Mouse (Mus musculus) intestine, embryonic 15.5 days (tissue): ENCODE data around the gene Dnm1. TPM values are rescaled to one million over a fixed set of nuclear protein-coding genes. Genes with fewer than 3 reads are reported as not detected.
A peak's percentile ranks its signal among the peaks of the same experiment; 100 is the strongest.

Experiments
- ATAC-seq: fragments of 200-750 bp; cut with Nextera tagmentation; 2 replicates; pipeline ENCODE4 v1.8.0; 2017; ENCODE audit warnings: moderate TSS enrichment, moderate library complexity
- H3K27ac ChIP-seq: fragments of 300-500 bp; sonication (generic); 2 replicates; pipeline ENCODE4 v1.5.1; 2015; ENCODE audit warnings: mild to moderate bottlenecking, inconsistent platforms
- H3K27me3 ChIP-seq: fragments of 300-500 bp; sonication (generic); replicated peaks from 2 replicates; pipeline ENCODE4 v1.6.1; 2015; ENCODE audit warnings: inconsistent platforms
- H3K36me3 ChIP-seq: fragments of 300-500 bp; sonication (generic); 2 replicates; pipeline ENCODE4 v1.6.1; 2015; ENCODE audit warnings: inconsistent platforms
- H3K4me1 ChIP-seq: fragments of 300-500 bp; sonication (generic); replicated peaks from 2 replicates; pipeline ENCODE4 v1.6.1; 2015; ENCODE audit warnings: inconsistent platforms
- H3K4me2 ChIP-seq: fragments of 300-500 bp; sonication (generic); replicated peaks from 2 replicates; pipeline ENCODE4 v1.6.1; 2015; ENCODE audit warnings: mild to moderate bottlenecking, inconsistent platforms
- H3K4me3 ChIP-seq: fragments of 300-500 bp; sonication (generic); replicated peaks from 2 replicates; pipeline ENCODE4 v1.5.1; 2015; ENCODE audit warnings: inconsistent platforms
- H3K9ac ChIP-seq: fragments of 300-500 bp; sonication (generic); 2 replicates; pipeline ENCODE4 v1.6.1; 2015; ENCODE audit warnings: inconsistent platforms
- H3K9me3 ChIP-seq: fragments of 300-500 bp; sonication (generic); 2 replicates; pipeline ENCODE4 v1.6.1; 2016; ENCODE audit warnings: inconsistent platforms
- WGBS: fragments of 180-500 bp; shearing (Covaris S2); methylation state at CpG from one replicate; pipeline ENCODE4 v1.1.7; 2015; 5-methylcytosine and 5-hydroxymethylcytosine counted together
- polyA plus RNA-seq: library from polyadenylated mRNA; unstranded; fragments of >200 nt; fragmentation: Nextera tagmentation; extraction: Ambion mirVana; gene quantifications from 2 replicates; pipeline ENCODE4 v1.2.1, GENCODE M21; 2015

The Dnm1 gene
- polyA plus RNA-seq, 1 experiment from 2014 or later = 12.2 TPM

DNA sequence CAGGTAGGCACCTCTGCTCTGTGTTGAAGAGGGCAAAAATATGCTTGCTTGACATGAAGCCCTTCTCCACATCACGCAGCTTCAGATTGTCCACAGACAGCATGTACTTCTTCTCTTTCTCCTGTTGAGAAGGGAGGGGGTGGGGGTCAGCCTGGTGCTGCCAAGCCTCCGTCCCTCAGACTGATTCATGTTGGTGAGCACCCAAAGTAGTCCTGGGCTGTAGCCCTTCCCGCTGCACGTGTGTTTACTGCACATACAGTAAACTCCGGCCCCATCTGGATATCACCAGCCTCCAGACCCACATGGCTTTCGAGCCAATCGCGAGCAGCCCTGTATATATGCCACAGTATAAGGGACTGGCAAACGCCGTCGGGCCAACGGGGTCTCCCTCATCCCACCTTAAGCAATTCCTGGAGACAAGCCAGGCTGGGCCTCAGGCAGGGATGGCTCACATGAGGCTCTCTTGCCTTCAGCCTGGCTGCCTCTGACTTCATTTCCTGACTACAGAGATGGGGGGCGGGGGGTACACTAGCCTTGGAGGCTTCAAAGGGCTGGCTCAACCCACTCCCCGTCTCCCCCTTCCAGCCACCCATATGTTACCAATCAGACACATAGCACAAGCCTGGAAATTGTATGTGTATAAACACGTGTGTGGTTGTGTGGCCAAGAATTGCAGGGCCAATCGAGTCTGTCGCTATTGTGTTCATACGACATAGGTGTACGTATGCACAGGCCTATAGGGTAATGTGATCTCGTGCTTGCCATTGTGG is 36.1 kb downstream of the Dnm1 start:
- Histone ChIP-seq H3K4me2 (no peak overlapping the region), H3K4me1 (peaks cover 60% of the 10 kb centered on the region), H3K36me3 (0 out of 2 replicates have a peak, but pooled peaks cover 3% of the 10 kb centered on the region), H3K27me3 (no peaks in the 10 kb centered on the region), H3K27ac (peak overlapping the region; percentile 91), H3K9ac (0 out of 2 replicates have a peak overlapping the region, but pooled peaks have one; percentile 18), H3K9me3 (no peaks in the 10 kb centered on the region), H3K4me3 (no peak overlapping the region)
- no peak for ATAC-seq
- 40% methylated on average over 20 of the region's 20 CpGs for WGBS

DNA sequence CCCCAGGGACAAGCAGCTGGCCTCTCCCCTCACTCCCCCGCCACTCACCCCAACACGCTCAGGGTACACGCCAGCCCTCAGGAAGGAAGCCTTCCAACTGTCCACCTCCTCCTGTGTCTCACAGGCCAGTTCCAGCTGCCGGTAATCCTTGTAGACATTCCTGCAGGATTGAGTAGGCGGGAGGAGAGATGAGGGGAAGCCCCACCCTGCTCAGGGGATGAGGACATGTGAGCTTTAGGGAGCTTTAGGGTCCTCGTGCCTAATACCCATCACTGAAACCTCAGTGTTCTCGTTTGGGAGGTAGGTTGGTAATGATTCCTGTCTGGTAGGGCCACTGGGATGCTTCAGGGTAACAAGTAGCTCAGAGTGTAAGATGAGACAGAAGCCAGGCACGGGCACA is 37.4 kb downstream of the Dnm1 start:
- Histone ChIP-seq H3K4me2 (peak overlapping the region; percentile 37), H3K27me3 (no peaks in the 10 kb centered on the region), H3K9ac (no peak overlapping the region), H3K4me3 (no peak overlapping the region), H3K27ac (peak overlapping the region; percentile 84), H3K4me1 (peaks cover 67% of the 10 kb centered on the region), H3K36me3 (0 out of 2 replicates have a peak, but pooled peaks cover 3% of the 10 kb centered on the region), H3K9me3 (no peaks in the 10 kb centered on the region)
- 12% methylated on average over 8 of the region's 8 CpGs for WGBS
- ATAC-seq = no peak

DNA sequence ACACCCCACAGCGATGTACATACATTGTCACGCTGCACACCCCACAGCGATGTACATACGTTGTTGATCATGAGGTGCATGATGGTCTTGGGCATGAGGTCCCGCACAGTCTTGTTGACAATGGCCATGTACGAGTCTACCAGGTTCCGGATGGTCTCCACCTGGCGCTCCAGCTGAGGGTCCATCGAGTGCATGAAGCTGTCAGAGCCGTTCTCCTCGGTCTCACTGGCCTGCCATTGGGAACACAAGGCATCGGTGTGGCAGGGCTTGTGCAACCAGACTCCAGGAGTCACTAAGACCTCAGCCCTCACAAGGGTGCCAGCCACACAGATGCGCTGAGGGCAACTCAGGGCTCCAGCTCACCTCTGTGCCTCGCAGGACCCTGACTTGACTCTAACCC is 38.3 kb downstream of the Dnm1 start:
- Histone ChIP-seq H3K9me3 (no peaks in the 10 kb centered on the region), H3K27ac (no peak overlapping the region), H3K4me3 (no peak overlapping the region), H3K27me3 (no peaks in the 10 kb centered on the region), H3K36me3 (0 out of 2 replicates have a peak, but pooled peaks cover 8% of the 10 kb centered on the region), H3K9ac (no peak overlapping the region), H3K4me1 (peaks cover 61% of the 10 kb centered on the region), H3K4me2 (no peak overlapping the region)
- 93% methylated on average over 14 of the region's 14 CpGs for WGBS
- no peak for ATAC-seq

DNA sequence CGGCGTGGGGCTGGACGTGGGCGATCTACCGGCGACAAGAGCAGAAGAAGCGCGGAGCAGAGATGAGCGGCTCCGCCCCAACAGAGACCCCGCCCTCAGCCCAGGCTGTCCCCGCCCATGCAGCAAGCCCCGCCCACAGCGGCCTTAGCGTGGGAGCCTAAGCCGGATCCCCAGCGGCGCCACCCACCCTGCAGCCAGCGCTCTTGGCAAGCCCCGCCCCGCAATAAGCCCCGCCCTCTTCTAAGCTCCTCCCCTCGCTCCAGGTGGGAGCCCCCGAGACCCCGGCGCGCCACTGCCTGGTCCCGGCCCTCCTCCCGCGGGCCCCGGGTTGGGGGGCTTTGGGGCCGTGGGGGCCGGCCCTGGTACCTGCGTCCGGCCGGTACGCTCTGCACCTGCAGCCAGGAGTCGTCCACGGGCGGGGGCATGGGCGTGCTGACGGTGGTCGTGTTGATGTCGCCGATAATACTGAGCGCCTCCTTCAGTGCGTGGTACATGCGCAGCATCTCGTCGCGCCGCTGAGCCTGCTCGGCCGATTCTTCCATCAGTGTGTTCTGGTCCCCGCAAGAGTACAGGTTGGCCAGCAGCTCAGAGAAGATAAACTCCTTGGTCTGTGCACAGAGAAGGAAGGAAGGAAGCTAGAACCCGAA is 40.7 kb downstream of the Dnm1 start:
- Histone ChIP-seq H3K4me1 (peaks cover 41% of the 10 kb centered on the region), H3K4me3 (peak overlapping the region; percentile 69), H3K9me3 (no peaks in the 10 kb centered on the region), H3K4me2 (peak overlapping the region; percentile 100), H3K36me3 (peaks cover 14% of the 10 kb centered on the region; the same call in 1 of the 2 replicates), H3K9ac (peak overlapping the region; percentile 66), H3K27ac (0 out of 2 replicates have a peak overlapping the region, but pooled peaks have one; percentile 40), H3K27me3 (no peaks in the 10 kb centered on the region)
- peak; percentile 89 for ATAC-seq
- 4% methylated on average over 55 of the region's 56 CpGs for WGBS

DNA sequence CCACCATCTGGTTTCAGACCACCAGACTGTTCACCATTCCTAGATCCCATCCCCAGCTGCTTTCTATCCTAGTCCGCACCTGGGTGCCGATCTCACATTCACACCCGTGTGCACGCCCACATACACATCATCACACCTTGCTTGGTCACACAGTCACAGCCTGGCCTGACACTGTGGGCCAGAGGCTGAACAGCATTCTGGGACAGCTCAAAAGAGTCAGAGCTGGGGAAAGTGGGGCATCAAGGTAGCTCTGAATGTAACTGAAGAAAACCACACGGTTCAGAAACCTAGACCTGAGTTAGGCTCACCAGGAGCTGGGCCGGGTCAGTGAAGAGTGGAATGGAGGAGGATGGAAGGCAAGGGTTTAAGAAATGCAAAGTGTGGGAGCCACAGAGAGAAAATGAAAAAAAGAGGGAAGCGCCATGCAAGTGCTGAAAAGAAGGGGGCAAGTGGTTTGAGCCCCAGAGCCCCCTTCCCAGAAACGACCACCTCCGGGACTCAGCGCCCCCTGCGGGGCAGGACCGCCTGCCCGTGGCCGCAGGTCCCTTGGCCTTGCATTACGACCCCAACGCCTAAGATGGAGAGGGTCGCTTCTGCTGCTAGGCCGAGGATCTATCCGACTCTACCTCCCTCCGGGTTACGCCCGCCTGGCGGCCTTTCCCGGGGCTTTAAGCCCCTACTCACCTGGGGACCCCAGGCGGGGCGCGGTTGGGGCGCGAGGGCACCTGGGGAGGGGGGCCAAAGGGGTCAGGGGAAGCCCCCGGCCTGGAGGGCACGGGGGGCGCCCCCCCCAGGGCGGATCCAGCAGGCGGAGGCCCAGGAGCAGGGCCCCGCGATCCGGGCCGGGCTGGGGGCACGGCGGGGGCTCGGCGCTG is 41.5 kb downstream of the Dnm1 start:
- H3K4me2 ChIP-seq = peak overlapping the region; percentile 100
- peaks cover 17% of the 10 kb centered on the region; the same call in 1 of the 2 replicates for H3K36me3 ChIP-seq
- no peak; the same call in none of the 2 replicates for ATAC-seq
- peaks cover 34% of the 10 kb centered on the region for H3K4me1 ChIP-seq
- H3K9ac ChIP-seq = peak overlapping the region; percentile 66
- H3K27ac ChIP-seq = 0 out of 2 replicates have a peak overlapping the region, but pooled peaks have one; percentile 40
- 10% methylated on average over 37 of the region's 42 CpGs for WGBS
- H3K27me3 ChIP-seq = no peaks in the 10 kb centered on the region
- H3K9me3 ChIP-seq = no peaks in the 10 kb centered on the region
- peak overlapping the region; percentile 69 for H3K4me3 ChIP-seq

- H3K4me2 ChIP-seq = peak overlapping the region; percentile 100; the same call in 1 of the 2 replicates
These were observed 42.9 kb downstream of the Dnm1 start for GRCm38 (mm10) chr2:32310096-32310845.

DNA sequence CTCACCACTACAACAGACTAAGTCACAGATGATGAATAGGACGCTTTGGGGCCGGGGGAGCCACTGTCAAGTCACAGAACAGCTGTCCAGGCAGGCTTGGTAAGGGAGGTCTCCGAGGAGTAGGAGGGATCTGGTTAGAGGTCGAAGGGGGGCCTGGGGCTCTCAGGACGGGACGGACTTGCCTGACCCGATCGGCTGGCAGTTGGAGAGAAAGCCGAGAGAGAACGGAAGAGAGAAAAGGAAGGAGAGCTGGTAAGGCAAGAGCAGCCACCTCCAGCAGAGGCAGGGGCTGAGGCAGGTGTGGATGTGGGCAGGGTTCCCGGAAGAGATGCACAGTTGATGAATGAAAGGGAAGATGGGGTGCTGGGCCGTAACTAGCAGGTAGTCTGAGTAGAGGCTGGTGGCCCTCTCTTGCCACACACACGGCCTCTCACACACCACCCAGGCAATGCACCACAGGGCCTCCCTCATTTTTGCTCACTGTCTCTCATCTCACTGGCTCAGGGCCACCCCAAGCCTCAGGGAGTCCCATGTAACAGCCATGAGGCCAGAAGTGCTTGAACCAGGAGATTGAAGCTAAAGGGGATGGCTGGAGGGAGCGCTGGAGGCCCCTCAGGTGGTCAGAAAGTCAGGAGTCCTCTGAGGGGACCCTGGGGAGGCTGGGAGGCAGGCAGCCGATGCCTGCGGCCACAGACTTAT is 44.1 kb downstream of the Dnm1 start:
- no peak for ATAC-seq
- no peak overlapping the region for H3K9ac ChIP-seq

More at GRCm38 (mm10) chr2:32310096-32310845, 42.9 kb downstream of the Dnm1 start:
- H3K4me1 ChIP-seq = peaks cover 23% of the 10 kb centered on the region
- no peaks in the 10 kb centered on the region for H3K9me3 ChIP-seq
- no peak overlapping the region for H3K27ac ChIP-seq
- WGBS = 87% methylated on average over 18 of the region's 18 CpGs
- no peak for ATAC-seq
- H3K4me3 ChIP-seq = no peak overlapping the region
- H3K27me3 ChIP-seq = no peaks in the 10 kb centered on the region
- no peak overlapping the region for H3K9ac ChIP-seq
- H3K36me3 ChIP-seq = peaks cover 30% of the 10 kb centered on the region

DNA sequence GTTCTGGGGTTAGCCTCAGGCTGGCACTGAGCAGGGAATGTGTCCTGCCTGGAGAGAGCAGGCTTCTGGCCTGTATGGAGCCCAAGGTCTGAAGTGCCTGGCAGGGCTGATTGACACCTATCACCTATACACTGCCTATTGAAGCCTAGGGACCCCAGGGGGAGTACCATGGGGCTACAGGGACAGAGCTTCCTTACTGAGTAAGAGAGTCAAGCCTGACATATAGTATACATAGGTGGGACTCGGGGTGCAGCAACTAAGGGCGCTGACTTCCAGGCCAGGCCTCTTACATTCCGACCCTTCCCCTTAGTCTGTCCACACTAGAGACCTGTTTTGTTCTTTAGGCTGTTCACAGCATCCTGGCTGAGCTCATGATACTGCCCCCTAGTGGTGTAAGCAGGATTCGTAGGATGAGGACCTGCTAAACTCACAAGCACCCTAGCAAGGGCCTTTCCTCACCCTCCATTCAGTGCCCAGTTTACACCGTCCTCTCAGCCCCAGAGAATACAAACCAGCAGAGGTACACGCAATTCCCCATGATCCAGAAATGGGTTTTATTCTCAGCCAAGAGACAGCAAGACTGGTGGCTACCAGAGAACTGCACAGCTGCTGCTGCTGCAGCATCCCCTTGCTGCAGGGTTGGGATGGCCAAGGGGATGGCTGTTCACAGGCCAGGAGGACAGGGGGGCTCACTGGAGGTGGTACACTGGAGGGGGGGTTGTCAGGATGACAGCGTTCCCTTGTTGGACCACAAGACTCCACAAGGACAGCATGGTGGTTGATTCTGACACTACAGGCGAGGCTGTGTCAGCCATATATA is 45.0 kb downstream of the Dnm1 start:
- no peak overlapping the region for H3K9ac ChIP-seq

More for the DNA sequence above, 44.1 kb downstream of the Dnm1 start:
- H3K27ac ChIP-seq = no peak overlapping the region
- WGBS = 88% methylated on average over 16 of the region's 16 CpGs
- H3K4me3 ChIP-seq = no peak overlapping the region
- H3K27me3 ChIP-seq = no peaks in the 10 kb centered on the region
- H3K9me3 ChIP-seq = no peaks in the 10 kb centered on the region
- no peak overlapping the region for H3K4me2 ChIP-seq
- peaks cover 35% of the 10 kb centered on the region for H3K36me3 ChIP-seq
- H3K4me1 ChIP-seq = peaks cover 20% of the 10 kb centered on the region

GRCm38 (mm10) chr2:32307247-32307798 is 45.8 kb downstream of the Dnm1 start:
- H3K9me3 ChIP-seq = no peaks in the 10 kb centered on the region
- no peak overlapping the region for H3K4me2 ChIP-seq
- ATAC-seq = no peak
- H3K36me3 ChIP-seq = peaks cover 52% of the 10 kb centered on the region
- H3K4me3 ChIP-seq = no peak overlapping the region
- H3K9ac ChIP-seq = no peak overlapping the region
- peaks cover 14% of the 10 kb centered on the region for H3K4me1 ChIP-seq
- WGBS = 80% methylated on average over 6 of the region's 6 CpGs
- H3K27ac ChIP-seq = no peak overlapping the region
- no peaks in the 10 kb centered on the region for H3K27me3 ChIP-seq

More for the DNA sequence above, 45.0 kb downstream of the Dnm1 start:
- Histone ChIP-seq H3K4me3 (no peak overlapping the region), H3K4me2 (no peak overlapping the region), H3K4me1 (peaks cover 20% of the 10 kb centered on the region), H3K27me3 (no peaks in the 10 kb centered on the region), H3K27ac (no peak overlapping the region), H3K9me3 (no peaks in the 10 kb centered on the region), H3K36me3 (peaks cover 44% of the 10 kb centered on the region)
- WGBS = 54% methylated on average over 8 of the region's 8 CpGs
- ATAC-seq = no peak

- 89% methylated on average over 9 of the region's 9 CpGs for WGBS
- Histone ChIP-seq H3K27ac (no peak overlapping the region), H3K9ac (no peak overlapping the region), H3K27me3 (no peaks in the 10 kb centered on the region), H3K9me3 (no peaks in the 10 kb centered on the region), H3K4me2 (no peak overlapping the region), H3K4me1 (peaks cover 4% of the 10 kb centered on the region), H3K36me3 (peaks cover 54% of the 10 kb centered on the region), H3K4me3 (no peak overlapping the region)
- no peak for ATAC-seq
These were observed 47.0 kb downstream of the Dnm1 start for GRCm38 (mm10) chr2:32306176-32306575.
